Mouse (Mus musculus) spleen, adult 18-20 months (tissue): Measurements from ENCODE around the gene Catip.

Experiments used
- DNase-seq, 2 experiments: peaks; one replicate each; pipeline ENCODE4 v3.0.0; 2022; ENCODE audit warnings: mixed read lengths in 2 of 2

The Catip gene

DNA sequence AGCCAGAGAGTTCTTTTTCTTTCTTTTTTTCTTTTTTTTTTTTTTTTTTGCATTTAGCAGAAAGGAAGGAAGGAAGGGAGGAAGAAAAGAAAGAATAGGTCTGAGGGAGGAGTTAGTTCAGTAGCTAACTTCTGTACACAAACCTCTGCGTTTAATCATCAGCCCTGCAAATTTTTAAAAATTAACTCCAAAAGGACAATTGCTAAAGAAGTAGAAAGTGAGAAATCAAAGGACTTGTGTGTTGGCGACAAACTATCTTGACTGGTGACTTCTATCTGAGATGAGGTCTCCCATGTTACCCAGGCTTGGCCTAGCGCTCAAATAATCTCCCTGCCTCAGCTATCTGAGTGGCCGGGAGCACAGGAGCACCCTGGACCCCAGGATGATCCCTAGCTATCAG is 42.3 kb downstream of the Catip start:
- no peak for DNase-seq

DNA sequence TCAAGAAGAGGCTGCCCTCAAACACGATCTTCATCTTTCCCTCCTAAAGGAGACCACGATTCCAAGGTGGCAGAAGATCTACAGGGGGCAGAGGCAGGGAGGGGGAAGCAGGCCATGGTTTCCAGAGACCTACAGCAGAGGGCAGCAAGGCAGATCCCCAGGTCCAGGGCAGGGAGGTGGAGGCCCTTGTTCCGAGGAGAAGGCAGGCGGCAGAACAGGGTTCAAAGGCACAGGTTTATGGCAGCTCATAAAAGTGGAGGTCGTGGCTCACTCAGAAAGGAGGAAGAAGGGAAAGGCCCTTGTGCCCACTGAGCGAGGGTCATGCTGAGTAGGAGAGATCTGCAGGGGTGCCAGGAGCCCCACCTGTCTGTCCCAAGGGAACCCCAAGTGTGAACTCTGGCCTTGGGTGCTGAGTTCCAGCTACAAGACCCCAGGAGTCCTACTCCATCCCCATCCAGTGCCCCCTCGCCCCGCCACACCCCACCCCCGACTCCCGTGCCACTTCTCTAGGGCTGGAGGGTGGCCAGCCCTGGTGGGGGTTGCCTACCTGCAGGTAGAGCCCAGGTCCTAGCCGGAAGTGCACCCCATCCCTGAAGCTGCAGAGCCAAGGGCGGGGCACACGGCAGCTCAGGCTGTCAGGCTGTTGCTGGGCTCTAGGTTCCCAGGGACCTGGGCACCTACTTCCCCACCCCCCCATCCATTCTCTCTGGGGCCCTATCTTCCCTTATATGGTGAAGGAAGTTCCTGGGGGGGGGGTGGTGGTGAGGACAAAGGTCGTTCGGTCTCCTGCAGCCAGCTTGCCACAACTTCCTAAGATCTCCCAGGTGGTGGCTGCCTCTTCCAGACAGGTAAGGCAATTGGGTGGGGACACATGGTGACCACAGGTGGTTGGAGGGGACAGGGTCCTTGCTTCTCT is 46.9 kb downstream of the Catip start, which contains the start of gene Vil1:
Vil1 (plus strand) TSS at position 788 of the 916 bp plus-strand sequence.
- no peak for DNase-seq

DNA sequence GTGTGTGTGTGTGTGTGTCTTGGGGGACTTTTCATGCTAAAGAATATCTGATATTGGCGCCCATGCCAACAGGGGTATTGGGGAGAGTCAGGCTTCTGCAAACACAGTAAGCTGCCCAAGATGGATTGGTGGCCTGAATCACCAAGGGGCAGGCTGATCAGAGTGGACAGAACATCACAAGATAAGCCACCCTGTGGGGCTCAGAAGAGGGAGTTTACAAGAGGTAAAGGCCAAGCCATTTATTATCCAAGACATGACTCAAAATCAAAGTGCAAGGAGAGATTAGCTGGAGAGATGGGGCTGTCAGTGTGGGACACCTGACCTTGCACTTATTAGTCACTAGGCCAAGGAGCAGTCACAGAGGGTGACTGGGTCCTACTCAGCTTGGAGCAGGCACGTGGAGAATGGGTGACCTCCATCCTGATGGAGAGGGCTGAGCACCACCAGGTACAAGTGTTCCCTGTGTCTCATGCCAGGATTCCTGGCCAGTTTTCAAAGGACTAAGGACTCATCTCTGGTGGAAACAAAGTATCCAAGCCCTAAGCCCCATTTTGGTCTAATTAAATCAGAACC is 49.9 kb downstream of the Catip start:
- no peak for DNase-seq

DNA sequence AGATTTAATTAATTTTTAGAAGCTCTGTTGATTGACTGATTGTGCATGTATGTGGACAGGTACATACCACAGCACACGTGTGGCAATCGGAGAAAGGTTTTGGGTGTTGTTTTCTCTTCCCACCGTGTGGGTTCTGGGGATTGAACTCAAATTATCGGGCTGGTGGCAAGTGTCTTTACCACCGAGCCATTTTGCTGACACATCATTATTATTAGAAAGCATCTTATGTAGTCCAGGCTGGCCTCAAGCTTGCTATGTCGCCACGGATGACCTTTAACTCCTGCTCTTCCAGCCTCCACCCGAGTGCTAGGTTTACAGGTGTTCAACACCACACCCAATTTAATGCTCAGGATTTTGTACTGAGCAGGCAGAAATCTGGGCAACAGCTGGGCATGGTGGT is 50.8 kb downstream of the Catip start:
- DNase-seq: no peak

- no peak for DNase-seq
These were observed 53.2 kb downstream of the Catip start for GRCm38 (mm10) chr1:74415143-74415542.
